Mouse (Mus musculus) right cerebral cortex, postnatal 36 days (tissue): ENCODE data around the gene Srrm1.

ENCODE experiments used
- DNase-seq, 2 experiments: peaks; one replicate each; pipeline ENCODE4 v3.0.0; 2022; ENCODE audit warnings: low spot score in 2 of 2, mixed read lengths in 1 of 2

Srrm1 gene

GRCm38 (mm10) chr4:135353794-135354450 lies 801 bp upstream of the Srrm1 start:
- DNase-seq: no peak

- DNase-seq: peak in 1 of 2 experiments; percentile 5
Measured at GRCm38 (mm10) chr4:135352326-135353065, 625 bp downstream of the Srrm1 start.

- DNase-seq: no peak
Measured at GRCm38 (mm10) chr4:135337376-135337942, 15.7 kb downstream of the Srrm1 start.

- no peak for DNase-seq
Measured at GRCm38 (mm10) chr4:135336023-135336357, 17.1 kb downstream of the Srrm1 start.

GRCm38 (mm10) chr4:135335327-135336022 lies 17.6 kb downstream of the Srrm1 start:
- DNase-seq: no peak

GRCm38 (mm10) chr4:135326469-135326868 lies 26.7 kb downstream of the Srrm1 start:
- no peak for DNase-seq

GRCm38 (mm10) chr4:135326046-135326445 lies 27.1 kb downstream of the Srrm1 start:
- DNase-seq: no peak

- no peak for DNase-seq
Measured at GRCm38 (mm10) chr4:135323021-135323420, 30.1 kb downstream of the Srrm1 start.

GRCm38 (mm10) chr4:135317966-135318365 lies 35.2 kb downstream of the Srrm1 start:
- DNase-seq: peak in 1 of 2 experiments; percentile 24

GRCm38 (mm10) chr4:135317539-135317938 lies 35.6 kb downstream of the Srrm1 start:
- no peak for DNase-seq

- DNase-seq: no peak
Measured at GRCm38 (mm10) chr4:135315287-135315686, 37.8 kb downstream of the Srrm1 start.

GRCm38 (mm10) chr4:135314419-135314832 lies 38.7 kb downstream of the Srrm1 start:
- DNase-seq: no peak

GRCm38 (mm10) chr4:135313761-135314241 lies 39.3 kb downstream of the Srrm1 start:
- peak in 1 of 2 experiments; percentile 20 for DNase-seq

- no peak for DNase-seq
Measured at GRCm38 (mm10) chr4:135313111-135313691, 39.9 kb downstream of the Srrm1 start.

- DNase-seq: no peak
Measured at GRCm38 (mm10) chr4:135312706-135313105, 40.4 kb downstream of the Srrm1 start.

GRCm38 (mm10) chr4:135310371-135310770 lies 42.8 kb downstream of the Srrm1 start:
- no peak for DNase-seq

GRCm38 (mm10) chr4:135309726-135310125 lies 43.4 kb downstream of the Srrm1 start:
- no peak for DNase-seq

- no peak for DNase-seq
Measured at GRCm38 (mm10) chr4:135309112-135309659, 43.9 kb downstream of the Srrm1 start.

- no peak for DNase-seq
Measured at GRCm38 (mm10) chr4:135306971-135307632, 46.0 kb downstream of the Srrm1 start.

- no peak for DNase-seq
Measured at GRCm38 (mm10) chr4:135306533-135306932, 46.6 kb downstream of the Srrm1 start.

GRCm38 (mm10) chr4:135302261-135302660 lies 50.9 kb downstream of the Srrm1 start:
- no peak for DNase-seq
